Mouse (Mus musculus): ENCODE measurements around the gene Traf3ip3.

Traf3ip3 gene

DNA sequence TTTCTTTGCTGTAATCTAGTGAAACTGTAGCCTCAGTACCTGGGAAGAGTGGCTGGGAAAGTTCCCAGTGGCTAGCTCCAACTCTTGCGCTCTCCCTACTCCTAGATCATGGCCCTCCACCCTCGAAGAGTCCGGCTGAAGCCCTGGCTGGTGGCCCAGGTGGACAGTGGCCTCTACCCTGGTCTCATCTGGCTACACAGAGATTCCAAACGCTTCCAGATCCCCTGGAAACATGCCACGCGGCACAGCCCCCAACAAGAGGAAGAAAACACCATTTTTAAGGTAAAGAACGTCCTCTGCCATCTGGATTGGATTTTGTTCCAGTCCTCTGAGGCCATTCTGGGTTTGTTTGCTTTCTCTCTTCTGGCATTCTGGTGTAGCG lies 44.4 kb downstream of the Traf3ip3 start:
- DNase-seq: no peak

- no peak for DNase-seq
These were observed 45.0 kb downstream of the Traf3ip3 start for GRCm38 (mm10) chr1:193156316-193157110.

- peak; percentile 26 for DNase-seq
These were observed 47.9 kb downstream of the Traf3ip3 start for GRCm38 (mm10) chr1:193153561-193153960.

DNA sequence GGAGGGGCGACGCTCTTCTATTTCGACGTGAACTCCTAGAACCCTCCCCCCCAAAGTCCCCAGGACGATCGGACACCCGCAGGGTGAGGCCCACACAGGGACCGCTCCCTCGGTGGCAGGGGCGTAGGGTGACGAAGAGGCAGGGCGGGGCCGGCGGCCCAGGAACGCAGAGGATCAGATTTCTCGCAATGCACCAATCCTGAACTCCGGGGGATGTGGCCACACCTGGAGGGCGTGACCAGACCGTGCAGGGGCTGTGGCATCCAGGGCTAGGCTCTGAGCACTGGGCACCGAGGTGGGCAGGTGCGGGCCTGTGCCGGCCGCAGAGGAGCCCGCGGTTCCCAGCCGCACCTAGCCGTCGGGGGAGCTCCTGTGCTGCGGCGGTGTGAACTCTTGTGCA lies 48.6 kb downstream of the Traf3ip3 start, which contains the start of gene Irf6:
Irf6 (plus strand) TSS at position 240 of the 400 bp plus-strand sequence.
- peak; percentile 84 for DNase-seq

DNA sequence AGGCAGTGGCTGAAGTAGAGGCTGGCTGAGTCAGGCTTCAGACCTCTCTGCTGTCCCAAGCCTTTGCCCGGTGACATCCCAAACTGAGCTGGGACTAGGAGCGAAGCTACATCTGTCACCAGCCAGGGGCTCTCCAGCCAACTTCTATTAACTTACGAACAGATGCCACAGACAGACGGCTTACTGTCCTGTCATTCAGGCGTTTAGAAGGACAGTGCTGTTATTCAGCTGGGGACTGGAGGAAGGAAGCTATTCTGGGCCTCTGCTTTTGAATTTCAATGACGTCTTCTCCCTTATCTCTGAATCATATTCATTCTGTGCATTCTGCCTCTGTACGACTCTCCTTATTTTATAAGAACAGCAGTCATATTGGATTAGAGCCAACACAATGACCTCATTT lies 50.4 kb downstream of the Traf3ip3 start:
- no peak for DNase-seq

- DNase-seq: no peak
These were observed 52.3 kb downstream of the Traf3ip3 start for GRCm38 (mm10) chr1:193149231-193149630.

GRCm38 (mm10) chr1:193146416-193146815 lies 55.1 kb downstream of the Traf3ip3 start:
- DNase-seq: no peak

DNA sequence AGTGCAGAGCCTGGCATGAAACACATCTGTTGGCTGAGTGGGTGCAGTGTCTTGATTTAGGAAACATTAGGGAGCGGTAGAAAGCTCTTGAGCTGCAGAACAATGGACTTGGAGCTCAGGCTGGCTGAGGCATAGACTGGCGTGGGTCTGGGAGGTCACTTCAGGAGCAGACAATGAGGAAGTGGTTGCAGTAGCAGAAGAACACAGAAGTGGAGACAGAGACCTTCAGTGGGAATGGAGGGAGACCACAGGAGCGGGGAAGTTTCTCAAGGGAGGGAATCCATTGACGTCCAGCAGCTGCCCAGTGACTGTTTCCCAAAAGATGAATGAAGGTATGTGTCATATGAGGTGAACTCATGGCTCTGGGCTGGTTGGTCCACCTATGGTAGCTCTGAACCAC lies 56.4 kb downstream of the Traf3ip3 start:
- DNase-seq: no peak

GRCm38 (mm10) chr1:193144516-193144915 lies 57.0 kb downstream of the Traf3ip3 start:
- DNase-seq: no peak

GRCm38 (mm10) chr1:193142517-193143062 lies 58.9 kb downstream of the Traf3ip3 start:
- DNase-seq: no peak

- DNase-seq: no peak
These were observed 60.4 kb downstream of the Traf3ip3 start for GRCm38 (mm10) chr1:193141118-193141517.

GRCm38 (mm10) chr1:193138669-193139068 lies 62.8 kb downstream of the Traf3ip3 start:
- DNase-seq: no peak

DNA sequence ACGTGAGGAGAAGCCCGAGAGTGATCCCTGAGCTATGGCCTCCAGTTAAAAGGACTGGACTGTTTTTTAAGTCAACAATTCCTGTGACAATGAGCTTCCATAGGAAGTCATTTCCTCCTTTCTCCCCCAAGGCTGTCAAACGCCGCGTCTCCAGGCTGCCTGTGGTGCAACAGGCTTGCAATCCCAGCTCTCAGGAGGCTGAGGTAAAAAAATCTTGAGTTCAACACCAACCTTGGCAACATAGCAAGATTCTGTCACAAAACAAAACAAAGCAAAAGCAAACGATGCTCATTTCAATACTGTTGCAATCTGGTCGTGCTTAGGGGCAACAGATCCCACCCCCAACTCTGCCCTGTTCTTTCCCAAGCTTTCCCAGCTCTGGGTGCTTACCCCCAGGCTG lies 63.4 kb downstream of the Traf3ip3 start:
- no peak for DNase-seq

GRCm38 (mm10) chr1:193133726-193134125 lies 67.8 kb downstream of the Traf3ip3 start:
- DNase-seq: no peak

- DNase-seq: no peak
These were observed 69.1 kb downstream of the Traf3ip3 start for GRCm38 (mm10) chr1:193132385-193132784.

GRCm38 (mm10) chr1:193131311-193131948 lies 70.1 kb downstream of the Traf3ip3 start:
- DNase-seq: no peak

- no peak for DNase-seq
These were observed 70.7 kb downstream of the Traf3ip3 start for GRCm38 (mm10) chr1:193130839-193131238.

GRCm38 (mm10) chr1:193130456-193130825 lies 71.1 kb downstream of the Traf3ip3 start:
- no peak for DNase-seq

DNA sequence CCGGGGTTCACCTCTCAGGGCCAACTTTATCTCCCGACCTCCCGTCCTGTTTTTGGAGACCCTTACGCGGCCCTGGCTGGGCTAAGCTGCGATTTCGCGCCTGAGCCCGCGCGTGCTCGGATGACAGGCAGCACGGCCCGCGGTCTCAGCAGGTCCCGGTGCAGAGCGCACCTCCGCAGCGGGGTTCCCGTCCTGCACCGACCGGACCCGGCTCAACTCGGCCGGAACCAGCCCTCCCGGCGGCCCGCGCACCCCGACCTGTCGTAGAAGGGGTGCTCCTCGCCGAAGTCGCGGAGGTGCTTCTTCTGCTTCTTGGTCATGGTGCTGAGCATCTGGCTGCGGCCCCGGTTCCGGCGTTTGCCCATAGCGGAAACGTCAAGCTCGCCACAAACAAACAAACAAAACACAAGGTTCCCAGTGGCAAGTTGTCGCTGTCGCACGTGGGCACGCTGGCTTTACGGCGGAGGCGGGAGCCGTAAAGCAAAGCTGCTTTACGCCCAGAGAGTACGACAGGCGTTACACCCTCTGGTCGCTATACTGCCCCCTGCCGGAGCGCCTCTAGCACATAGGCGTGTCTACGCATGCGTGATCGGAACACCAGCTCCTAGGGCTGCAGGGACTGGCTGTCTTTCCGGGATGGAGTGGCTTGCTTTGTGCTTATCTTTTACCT lies 71.6 kb downstream of the Traf3ip3 start, which contains the start of gene Diexf:
Diexf (minus strand) TSS at position 487 of the 670 bp plus-strand sequence.
- DNase-seq: peak; percentile 98

GRCm38 (mm10) chr1:193129321-193129720 lies 72.2 kb downstream of the Traf3ip3 start:
- no peak for DNase-seq

- no peak for DNase-seq
These were observed 73.4 kb downstream of the Traf3ip3 start for GRCm38 (mm10) chr1:193128055-193128454.

- DNase-seq: no peak
These were observed 75.7 kb downstream of the Traf3ip3 start for GRCm38 (mm10) chr1:193125835-193126234.
